Mouse (Mus musculus) hematopoietic stem cell, adult 5-6 weeks (primary cell): ENCODE measurements around the gene Fam49a. TPM values are rescaled to one million over a fixed set of nuclear protein-coding genes. Genes with fewer than 3 reads are reported as not detected.
A peak's percentile ranks its signal among the peaks of the same experiment; 100 is the strongest.

Experiments
- ATAC-seq, 2 experiments: fragments of 125-278 bp in 1 of 2; replicated peaks in 1 of 2; 2 replicates each; pipeline ENCODE4 v1.8.0; 2016 to 2017; ENCODE audit warnings: inconsistent platforms in 2 of 2, mild to moderate bottlenecking in 2 of 2, moderate number of reproducible peaks in 2 of 2, low read depth in 1 of 2, moderate TSS enrichment in 1 of 2; ENCODE audit not compliant: low FRiP score in 2 of 2, poor library complexity in 2 of 2, severe bottlenecking in 2 of 2, insufficient read depth in 1 of 2, low TSS enrichment in 1 of 2
- total RNA-seq: library from RNA; stranded (forward); fragments of 172-1452, 232-1000 nt; gene quantifications from 2 replicates; pipeline ENCODE4 v1.2.3, GENCODE M21; 2017

The Fam49a gene
- total RNA-seq, 1 experiment from 2014 or later = 31.5 TPM

DNA sequence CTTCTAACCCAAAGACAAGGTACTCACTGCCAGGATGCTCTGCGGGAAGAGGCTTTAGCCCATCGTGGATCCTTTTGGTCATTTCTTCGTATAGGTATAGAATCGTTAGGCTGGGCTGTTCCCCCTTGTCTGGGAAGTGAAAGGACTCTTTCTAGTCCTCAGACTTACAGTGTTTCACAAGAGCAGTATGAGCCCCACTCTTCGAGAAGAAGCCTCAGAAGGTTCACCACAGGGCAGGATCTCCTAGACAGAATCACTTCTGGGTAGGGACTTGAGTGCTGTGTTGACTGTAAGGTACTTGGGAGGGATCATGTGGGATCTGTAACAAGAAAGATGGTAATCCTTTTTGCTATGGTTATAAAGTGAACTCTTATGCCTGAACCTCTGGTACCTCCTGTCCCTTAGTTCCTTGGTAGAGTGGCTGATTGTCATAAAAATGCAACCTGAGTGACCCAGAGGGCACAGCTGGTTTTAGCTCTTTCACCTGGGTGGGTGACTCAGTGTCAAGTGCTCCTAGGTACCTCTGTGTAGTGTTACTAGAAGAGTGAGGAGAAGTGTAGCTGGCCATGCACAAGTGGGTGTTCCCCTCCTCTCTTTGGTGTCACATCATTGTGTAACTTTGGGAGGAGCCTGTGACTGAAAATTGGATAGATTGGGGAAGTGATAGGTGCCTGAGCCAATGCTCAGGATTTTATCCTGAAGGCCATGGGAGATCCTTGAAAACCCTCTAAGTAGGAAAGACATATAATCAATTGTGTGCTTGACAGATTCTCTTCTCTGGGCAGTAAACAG is 32.6 kb downstream of the Fam49a start:
- ATAC-seq = peak in 1 of 2 experiments; percentile 33; a peak in 1 of 4 replicates

GRCm38 (mm10) chr12:12298451-12298850 is 36.5 kb downstream of the Fam49a start:
- no peak for ATAC-seq

- no peak for ATAC-seq
These were observed 37.4 kb downstream of the Fam49a start for GRCm38 (mm10) chr12:12299303-12299702.

DNA sequence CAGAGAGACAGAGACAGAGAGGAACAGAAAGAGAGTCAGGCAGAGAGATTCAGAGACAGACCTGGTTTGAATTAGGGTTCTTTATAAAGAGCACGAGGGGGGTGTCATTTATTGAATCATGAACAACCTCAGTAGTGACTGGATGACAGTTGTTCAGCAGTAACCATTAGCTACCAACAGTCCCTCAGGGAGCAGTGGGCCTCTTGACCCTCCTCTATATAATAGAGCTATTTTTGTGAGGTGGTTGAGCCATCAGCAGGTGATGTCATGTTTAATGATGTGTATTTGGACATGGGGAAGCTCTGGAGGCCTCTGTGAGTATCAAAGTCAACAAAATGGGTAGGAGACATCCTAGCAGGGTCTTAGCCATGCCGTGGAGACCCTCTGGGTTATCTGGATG is 39.2 kb downstream of the Fam49a start:
- ATAC-seq = no peak

- ATAC-seq = peak; percentile 95 to 98
These were observed 39.9 kb downstream of the Fam49a start for GRCm38 (mm10) chr12:12301815-12302214.

DNA sequence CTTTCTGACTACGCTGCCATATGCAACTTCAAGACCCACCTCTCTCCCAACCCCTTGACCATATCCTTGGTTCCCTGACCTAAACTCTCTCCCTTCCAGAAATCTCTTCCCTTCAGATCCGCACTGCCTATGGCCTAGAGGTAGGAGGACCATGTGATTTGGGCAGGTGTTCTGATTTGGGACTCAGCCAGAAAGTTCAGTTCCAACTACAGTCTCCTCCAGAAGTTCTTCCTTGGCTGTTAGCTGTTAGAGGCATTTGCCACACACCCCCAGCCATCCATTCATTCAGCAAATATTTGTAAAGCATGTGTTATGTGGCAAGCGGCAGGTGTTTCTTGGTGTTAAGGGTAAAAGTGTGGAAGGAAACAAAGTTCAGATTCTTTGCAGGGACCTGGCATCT is 44.3 kb downstream of the Fam49a start:
- ATAC-seq = no peak

DNA sequence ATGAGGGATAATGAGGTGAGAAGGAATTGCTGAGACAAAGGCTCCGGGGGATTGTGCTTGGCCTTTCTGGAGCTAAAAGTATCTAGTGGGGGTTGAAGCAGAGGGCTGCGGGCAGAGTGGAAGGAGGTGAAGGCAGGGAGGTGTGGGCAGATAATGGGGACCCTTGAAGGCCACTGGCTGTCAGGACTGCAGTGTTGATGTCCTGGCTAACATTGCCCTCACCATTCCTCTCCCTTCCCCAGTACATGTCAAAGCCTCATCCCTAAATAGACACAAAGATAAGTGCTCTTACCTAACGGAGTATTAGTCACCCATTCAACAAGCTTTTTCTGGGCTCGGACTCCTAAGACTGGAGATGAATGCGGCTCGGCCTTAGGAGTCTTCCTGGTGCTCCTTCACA is 44.9 kb downstream of the Fam49a start:
- no peak for ATAC-seq

DNA sequence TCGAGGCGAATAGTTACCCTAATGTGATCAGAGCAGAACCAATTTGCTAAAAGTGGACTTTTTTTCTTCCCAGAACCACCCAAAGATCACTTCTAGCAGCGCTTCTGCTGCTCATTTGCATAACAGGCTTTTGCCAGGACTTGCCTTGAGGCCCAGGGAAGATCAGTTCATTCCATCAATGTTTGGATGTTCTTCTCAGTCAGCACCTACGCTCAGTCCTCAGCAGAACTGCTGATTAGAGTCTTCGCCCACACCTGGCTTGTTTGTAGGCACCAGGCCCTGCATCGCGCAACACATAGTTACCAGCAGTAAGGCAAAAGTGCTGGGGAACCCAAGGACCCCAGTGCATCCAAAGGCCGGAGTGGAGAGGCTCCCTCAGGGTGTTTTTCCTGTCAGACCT is 45.3 kb downstream of the Fam49a start:
- ATAC-seq = no peak

DNA sequence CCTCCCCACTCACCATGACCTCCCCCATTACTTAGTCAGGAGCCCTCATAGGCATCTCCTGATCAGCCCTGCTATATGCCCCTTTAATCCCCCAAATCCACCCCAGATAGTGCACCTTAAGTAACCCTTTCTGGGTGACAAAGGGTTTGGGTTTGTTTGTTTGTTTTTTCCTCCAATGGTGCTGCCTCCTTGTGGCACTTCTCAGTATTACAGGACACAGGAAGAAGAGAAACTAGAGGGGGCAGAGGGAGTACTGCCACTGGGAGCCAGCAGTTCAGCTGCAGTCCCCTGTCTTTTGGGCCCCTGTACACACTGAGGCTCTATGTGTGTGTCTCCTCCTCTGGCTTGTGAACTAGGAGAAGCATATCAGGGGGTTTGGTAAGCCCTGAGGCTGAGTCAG is 51.5 kb downstream of the Fam49a start:
- ATAC-seq = 0 out of 4 replicates have a peak, but pooled peaks of 1 of the 2 experiments have one; percentile 12

DNA sequence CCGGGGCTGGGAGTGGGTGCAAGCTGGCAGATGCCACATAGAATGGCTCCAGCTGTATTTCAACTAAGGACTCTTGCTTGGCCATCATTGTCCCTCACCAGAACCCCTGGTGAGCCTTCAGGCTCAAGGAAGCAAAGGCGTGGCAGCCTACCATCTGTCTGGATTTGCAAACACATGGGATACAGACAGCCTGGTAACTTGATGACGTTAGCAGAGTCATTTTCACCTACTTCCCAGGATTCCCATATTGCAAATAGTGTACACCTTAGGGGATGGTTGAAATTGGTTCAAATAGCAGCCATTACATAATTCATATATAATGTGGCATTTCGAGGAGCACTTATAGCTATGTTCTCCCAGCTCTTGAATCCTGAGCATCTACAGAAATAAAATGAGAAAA is 52.0 kb downstream of the Fam49a start:
- no peak for ATAC-seq

DNA sequence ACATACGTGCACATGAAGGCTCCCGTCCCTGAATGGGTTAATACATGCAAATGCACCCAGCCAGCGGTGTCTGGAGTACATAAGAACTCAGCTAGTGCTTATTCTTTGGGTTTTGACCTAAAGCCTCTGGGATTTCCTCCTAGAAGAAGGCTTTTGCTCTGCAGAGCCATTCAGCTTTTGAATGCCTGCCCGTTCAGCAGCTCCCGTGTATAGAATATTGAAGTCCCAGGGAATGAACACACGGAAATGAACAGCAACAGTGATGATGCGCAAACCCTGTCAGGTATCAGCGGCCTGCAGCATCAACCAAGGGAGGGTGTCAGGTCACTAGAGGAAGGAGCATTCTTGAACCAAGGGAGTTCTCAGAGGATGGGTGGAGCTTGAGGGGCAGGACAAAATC is 52.4 kb downstream of the Fam49a start:
- ATAC-seq = no peak

DNA sequence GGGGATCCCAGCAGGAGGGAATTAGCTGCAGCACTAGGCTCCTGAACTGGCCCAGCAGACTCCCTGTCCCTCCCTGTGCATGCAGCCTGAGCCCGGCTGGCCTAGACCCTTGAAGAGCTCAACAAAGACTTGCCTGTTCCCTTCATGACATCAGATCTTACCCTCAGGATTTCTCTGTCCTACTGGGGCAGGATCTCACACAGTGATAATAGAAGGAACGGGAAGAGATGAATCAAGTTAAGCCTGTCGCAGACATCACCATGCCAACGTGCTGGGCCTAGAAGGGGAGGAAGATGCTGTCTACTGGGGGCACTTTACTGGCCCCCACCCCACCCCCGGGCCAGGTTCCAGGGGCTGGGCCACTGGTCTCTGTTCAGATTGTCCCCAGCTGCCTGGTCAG is 53.1 kb downstream of the Fam49a start:
- no peak for ATAC-seq

GRCm38 (mm10) chr12:12316956-12317355 is 55.0 kb downstream of the Fam49a start:
- ATAC-seq = no peak

- no peak for ATAC-seq
These were observed 55.7 kb downstream of the Fam49a start for GRCm38 (mm10) chr12:12317606-12318005.

GRCm38 (mm10) chr12:12318140-12318734 is 56.3 kb downstream of the Fam49a start:
- ATAC-seq = 0 out of 4 replicates have a peak, but pooled peaks of 1 of the 2 experiments have one; percentile 13

GRCm38 (mm10) chr12:12320693-12321092 is 58.8 kb downstream of the Fam49a start:
- peak; percentile 82 to 85 for ATAC-seq

DNA sequence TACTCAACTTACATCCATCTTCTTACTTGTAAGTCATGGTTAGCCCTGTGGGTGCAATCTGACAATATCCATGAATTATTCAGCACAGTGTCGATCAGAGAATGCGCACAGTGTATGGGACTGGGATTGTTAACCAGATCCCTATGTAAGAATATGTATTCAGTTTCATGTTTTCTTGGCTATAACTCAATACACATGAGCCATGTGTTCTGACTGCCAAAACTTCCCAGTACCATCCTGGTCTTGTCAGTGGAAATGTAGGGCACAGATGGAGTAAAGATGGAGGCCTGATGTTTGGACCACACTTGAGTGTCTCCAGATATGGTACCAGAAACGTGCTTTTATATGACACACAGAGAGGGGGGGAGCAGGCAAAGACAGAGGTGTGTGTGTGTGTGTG is 59.2 kb downstream of the Fam49a start:
- no peak for ATAC-seq

GRCm38 (mm10) chr12:12323084-12323483 is 61.1 kb downstream of the Fam49a start:
- ATAC-seq = no peak
